Mouse (Mus musculus): ENCODE results near the gene Shank3.

Gene Shank3

DNA sequence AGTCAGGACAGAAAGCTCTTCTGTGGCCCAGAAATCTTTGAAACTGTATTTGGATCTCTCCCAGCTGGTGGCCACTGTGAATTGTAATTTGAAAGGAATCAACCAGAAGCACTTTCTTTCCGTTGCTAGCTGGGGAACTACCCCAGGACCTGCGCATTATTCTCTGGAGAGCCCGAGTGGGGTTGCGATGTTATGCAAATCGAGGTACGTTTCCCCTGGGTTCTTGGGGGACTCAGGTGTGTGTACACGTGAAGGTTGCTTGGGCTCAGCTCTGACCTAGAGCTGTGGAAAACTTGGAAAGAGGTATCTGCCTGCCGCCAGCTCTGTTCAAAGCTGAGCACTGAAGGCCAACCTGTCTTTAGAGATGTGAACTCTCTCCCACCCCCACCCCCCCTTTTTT, 21.6 kb upstream of the Shank3 start:
- DNase-seq (ENCODE audit: low spot score) = no peak

DNA sequence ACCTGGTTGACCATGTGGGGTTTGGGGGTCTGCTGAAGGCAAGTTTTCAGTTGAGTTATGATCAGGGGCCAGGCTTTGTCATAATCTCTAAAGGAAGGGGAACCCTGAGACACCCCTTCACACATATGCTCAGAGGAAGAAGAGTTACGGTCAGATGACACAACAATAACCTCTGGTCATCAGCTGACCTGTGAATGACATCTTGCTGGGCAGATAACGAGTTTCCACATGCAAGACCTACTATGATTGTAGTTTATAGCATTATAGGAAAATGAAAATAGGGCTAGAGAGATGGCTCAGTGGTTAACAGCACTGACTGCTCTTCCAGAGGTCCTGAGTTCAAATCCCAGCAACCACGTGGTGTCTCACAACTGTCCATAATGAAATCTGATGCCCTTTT, 20.8 kb upstream of the Shank3 start:
- no peak for DNase-seq (ENCODE audit: low spot score)

DNA sequence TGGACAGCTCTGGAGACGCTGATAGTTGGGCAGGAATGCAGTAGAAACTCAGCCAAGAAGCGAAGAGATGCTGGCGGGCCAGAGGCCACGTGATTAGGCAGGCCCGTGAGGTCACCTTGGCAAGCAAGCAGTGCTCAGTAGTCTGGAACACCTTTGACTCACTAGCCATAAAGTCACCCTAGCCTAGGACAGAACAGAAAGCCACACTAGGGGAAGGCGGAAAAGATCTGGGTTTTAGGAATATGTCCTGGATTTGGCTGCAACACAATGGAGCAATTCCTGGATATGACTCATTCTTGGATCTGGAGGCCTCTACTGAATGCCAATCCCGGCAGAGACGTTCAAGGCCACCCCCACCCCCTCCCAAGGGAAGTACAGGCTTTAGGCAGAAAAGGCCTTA, 18.8 kb upstream of the Shank3 start:
- no peak for DNase-seq (ENCODE audit: low spot score)

DNA sequence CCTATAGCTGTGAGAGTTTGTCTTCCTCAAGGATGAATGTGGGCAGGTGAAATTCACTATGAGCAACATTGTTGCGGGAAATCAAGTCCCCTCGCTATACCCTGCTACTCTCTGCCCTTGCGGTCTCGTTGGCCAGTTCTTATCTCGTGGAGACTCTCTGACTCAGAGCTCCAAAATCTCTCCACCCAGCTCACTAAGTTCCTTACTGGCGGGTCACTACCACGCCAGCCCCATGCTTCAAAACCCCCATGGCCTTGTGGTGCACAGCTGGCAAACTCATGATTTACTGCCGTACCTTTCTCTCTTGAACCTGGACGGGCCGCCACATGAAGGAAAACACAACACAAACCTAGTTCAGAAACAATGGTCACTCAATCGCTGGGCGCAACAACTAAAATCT, 11.2 kb upstream of the Shank3 start:
- peak; percentile 42 for DNase-seq (ENCODE audit: low spot score)

DNA sequence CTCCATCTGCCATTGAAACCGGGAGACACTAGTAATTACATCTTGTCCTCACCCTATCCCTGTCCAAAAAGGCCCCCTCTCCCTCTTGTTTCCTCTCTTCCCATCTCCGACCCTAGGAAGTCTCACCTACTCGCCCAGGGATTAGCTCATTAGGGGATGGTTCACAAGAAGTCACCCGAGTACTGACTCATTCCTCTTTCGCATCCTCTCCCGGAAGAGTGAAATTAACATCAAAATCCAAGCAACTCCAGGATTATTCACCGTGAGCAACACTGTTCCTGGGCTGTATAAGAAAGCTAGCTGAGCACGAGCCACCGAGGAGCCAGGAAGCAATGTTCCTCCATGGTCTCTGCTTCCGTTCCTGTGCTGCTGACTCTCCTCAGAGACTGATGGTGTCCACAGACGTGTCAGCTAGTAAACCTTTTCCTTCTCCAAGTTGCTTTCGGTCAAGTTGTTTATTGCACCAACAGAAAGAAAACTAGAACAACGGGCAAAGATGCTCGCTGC, 10.8 kb upstream of the Shank3 start:
- no peak for DNase-seq (ENCODE audit: low spot score)

DNA sequence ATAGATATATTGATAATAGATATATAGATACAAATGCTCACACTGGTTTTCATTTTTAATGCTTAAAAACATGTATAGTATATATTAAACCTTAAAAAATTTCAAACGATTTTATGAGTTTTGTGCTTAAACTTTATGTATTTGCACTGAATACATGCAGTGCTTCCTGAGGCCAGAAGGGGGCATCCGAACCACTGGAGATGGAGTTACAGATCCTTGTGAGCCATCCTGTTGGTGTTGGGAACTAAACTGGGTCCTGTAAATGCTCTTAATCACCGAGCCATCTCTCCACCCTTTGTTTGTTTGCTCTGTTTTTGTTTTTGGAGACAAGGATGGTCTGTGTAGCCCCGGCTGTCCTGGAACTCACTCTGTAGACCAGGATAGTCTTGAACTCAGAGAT, 4.5 kb upstream of the Shank3 start:
- DNase-seq (ENCODE audit: low spot score) = no peak

DNA sequence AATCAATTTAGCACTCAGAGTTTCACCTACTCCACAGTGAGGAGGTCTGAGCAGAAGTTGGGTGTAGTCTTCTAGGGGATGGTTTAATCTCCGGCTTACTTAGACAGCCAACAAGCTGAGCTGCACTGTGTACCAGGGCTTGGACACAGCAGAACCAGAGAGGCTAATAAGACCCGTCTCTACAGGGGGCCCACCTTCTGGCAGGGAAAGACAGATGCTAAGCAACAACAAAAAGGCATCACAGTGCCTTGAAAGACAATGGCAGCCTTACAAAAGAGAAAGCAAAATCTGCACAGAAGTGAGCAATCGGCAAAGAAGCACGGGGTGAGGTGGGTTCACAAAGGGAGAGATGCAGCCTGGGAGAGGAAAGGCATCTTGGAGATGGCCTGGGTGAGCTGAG, 3.3 kb upstream of the Shank3 start:
- no peak for DNase-seq (ENCODE audit: low spot score)

DNA sequence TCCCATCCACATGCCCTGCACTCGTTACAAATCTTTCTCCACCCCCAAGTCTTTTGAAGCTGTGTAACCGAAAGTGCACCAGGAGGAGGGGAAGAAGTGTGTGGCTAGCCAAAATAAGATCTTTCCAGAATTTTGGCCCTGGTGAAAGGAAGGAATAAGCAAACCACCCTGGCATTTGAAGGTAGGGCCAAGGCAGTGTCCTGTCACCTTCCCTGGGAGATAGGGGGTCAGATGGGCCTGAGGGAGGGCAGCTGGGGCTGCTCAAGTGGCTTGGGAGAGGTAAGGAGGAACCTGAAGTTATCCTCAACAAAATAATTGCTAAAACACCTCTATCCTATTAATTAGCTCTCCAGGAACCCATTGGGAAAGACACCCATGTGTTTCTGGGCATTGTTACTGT, 2.6 kb upstream of the Shank3 start:
- no peak for DNase-seq (ENCODE audit: low spot score)

DNA sequence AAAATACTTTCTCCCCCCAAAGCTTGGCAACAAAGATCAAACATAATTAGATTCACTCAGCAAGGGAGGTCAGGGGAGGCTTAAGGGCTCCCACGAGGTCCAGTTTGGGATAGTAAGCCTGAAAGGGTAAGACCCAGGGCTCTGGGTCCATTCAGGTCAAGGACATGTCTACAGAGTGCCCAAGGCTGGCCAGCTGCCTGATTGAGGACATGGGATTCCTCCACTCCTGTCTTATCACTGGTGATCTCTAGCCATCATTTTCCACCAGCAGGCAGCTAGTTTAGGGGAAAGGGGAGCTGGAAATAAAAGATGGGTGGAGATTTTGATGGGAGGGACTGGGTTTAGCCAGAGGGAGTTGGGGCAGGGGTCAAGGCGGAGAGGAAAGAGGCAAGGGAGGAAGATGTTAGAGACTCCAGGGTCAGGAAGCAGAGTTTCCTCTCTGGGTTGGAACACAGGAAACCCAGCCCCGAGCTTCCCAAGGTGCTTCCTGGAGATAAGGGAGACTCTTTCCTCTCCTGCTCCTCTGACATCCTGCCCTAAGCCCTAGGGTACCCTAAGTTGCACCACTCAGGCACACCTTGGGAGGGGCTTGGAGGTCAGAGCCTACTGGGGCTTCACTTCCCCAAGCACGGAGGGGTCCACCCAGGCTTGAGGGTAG, 1.9 kb upstream of the Shank3 start:
- no peak for DNase-seq (ENCODE audit: low spot score)

DNA sequence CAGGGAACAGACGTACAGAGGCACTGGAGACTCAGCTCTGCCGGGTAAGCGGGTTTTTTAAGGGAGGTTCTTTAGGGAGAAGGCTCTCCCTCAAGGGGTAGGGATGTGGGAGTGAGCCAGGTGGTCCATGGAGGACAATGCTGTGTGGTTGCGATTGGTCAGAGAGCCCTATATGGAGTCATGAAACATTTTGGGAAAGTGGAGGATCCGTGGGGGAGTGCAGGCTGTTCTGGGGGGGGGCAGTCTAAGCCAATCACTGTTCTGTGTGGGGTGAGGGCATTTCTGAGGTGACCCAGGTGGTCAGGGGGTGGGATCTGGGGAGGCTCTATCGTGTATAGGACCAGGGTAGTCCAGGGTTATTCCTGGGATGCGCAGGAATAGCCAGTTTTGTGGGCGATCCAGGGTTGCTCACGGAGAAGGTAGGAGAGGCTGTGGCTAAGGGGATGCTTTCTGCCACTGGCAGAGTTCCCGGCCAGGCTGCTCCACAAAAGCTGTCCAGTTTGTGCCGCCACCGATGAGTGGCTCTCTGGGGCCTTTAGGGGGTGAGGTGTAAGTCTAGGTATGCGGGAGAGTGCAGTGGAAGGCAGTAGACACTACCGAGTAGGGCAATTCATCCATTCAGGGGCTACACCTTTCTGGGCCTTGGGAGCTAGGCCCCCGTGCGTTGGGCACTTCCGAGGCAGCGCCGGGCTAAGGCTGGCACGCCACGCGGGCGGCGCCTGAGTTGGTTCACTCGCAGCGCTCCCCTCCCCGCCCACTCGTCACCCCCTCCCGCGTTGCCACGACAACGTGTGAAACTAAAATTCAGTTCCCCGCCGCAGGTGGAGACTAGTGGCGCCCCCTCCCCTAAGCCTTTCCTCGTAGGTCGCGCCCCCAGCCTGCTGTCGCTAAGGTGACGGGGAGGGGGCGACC, 1.1 kb upstream of the Shank3 start:
- DNase-seq (ENCODE audit: low spot score) = no peak

DNA sequence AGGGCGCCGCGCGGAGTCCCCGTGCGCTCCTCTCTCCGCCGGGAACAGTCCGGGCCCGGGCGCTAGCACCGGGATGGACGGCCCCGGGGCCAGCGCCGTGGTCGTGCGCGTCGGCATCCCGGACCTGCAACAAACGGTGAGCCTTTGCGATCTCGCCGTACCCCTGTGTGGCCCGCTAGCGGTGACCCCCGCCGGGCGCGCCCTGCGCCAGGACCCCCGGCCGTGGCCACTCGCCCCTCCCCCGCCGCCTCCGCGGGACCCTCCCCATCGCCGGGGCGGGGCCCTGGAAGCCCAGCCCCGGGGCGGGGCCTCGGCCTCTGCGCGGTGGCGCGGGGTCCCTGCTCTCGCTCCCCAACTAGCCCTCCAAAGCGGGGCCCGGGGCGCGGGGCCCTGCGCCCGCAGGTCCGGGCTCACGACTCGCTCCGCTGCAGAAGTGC, 379 bp downstream of the Shank3 start:
- DNase-seq (ENCODE audit: low spot score) = no peak

DNA sequence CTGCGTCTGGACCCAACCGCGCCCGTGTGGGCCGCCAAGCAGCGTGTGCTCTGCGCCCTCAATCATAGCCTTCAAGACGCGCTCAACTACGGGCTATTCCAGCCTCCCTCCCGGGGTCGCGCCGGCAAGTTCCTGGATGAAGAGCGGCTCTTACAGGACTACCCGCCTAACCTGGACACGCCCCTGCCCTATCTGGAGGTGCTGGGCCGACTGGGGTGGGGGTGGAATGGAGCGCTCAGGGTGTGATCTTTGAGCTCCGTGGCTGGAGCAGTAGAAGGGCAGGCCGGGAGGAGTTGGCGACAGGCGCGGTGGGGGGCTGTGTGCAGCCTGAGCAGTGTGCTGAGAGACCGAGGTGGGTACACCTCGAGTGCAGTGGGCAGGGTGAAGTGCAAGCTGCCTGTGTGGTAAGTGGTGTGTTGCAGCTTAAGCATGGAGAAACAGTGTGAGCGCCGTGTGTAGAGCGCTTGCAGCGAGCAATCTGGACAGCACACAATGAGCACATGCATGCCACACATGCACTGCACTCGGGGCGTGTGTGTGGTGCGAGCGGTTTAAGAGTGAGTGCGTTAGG, 883 bp downstream of the Shank3 start:
- DNase-seq (ENCODE audit: low spot score) = no peak

DNA sequence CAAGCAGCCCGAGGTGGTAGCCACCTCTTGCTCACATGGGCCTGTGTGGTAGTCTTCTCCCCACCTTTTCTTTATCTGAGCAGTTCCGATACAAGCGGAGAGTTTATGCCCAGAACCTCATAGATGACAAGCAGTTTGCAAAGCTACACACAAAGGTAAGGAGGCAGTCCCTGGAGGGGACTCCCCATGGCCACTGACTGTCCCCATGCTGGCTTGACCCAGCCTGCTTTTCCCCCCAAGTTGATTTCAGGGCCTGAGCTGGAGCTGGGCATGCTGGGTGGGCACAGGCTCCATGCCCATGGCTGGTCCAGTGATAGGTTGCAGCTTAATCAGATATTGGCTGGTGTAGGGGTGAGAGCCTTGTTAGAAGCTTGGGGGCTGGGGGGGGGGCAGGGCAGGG, 1.9 kb downstream of the Shank3 start:
- DNase-seq (ENCODE audit: low spot score) = no peak

DNA sequence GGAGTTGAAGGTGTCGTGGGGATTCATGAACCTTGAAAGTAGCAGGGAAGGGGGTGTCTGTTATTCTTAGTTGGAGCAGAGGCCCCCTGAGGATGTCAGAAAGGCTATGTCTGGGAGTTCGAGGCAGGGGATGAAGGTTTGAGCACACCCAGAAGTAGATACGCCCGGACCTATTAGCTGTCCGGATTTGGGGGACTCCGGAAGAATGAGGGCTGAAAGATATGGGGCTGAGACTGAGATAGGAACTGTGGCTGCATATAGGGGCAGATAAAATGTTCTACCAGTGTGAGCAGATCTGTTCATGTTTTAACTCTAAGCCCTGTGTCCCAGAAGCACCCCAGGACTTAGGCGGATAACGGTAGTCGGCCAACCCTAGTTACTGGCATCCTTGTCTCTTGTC, 5.4 kb downstream of the Shank3 start:
- DNase-seq (ENCODE audit: low spot score) = no peak

DNA sequence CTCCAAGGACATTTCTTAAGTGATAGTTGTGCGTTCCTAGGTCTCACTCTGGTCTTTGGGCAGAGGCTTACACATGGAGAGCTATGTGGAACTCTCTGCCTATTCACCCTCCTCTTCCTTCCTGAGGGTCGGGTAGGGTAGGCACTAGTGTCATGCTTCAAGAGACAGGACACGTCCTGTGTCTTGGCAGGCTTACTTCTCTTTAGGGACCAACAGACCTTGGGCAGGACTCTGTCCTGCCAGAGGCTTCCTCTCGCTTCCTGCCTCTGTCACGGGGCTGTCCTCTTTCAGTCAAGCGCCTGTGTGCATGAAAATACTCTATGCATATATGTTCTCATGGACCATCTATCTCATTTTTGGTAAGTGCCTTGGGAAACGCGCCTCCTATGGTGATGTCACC, 8.3 kb downstream of the Shank3 start:
- DNase-seq (ENCODE audit: low spot score) = no peak

DNA sequence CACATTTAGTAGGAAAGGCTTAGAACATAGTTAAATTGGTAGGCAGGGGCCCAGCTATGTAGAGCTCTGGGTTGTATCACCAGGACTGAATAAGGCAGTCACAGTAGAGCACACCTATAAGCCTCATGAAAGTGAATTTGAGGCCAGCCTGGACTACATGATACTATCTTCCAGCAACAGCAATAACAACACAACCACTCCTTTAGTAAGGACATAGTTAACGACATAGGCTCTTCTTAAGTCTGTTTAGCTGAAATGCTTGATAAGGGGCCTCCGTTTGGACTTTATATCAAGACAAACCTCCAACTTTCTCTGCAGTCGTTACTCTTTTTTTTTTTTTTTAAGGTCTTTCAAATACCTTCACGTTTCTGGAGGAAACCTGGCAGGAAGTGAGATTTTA, 13.3 kb downstream of the Shank3 start:
- no peak for DNase-seq (ENCODE audit: low spot score)

DNA sequence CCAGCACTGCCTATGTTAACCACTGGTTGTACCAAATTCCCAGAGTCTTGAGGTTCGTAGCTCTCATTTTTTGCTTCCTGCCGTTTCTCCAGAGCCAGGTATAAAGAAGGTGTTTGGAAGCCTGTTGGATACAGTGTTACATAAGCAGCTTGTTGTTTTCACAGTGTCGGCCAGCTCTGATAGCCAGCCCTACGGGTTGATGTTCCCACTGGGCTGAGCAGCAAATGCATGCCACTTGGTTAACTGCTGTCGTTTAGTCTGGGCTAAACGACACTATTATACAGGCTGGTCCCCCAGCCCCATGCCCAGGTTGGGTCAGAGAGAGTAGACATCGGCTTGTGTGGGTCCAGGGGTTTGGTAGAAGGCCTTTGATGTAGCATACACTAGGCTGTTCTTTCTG, 22.5 kb downstream of the Shank3 start:
- DNase-seq (ENCODE audit: low spot score) = no peak

DNA sequence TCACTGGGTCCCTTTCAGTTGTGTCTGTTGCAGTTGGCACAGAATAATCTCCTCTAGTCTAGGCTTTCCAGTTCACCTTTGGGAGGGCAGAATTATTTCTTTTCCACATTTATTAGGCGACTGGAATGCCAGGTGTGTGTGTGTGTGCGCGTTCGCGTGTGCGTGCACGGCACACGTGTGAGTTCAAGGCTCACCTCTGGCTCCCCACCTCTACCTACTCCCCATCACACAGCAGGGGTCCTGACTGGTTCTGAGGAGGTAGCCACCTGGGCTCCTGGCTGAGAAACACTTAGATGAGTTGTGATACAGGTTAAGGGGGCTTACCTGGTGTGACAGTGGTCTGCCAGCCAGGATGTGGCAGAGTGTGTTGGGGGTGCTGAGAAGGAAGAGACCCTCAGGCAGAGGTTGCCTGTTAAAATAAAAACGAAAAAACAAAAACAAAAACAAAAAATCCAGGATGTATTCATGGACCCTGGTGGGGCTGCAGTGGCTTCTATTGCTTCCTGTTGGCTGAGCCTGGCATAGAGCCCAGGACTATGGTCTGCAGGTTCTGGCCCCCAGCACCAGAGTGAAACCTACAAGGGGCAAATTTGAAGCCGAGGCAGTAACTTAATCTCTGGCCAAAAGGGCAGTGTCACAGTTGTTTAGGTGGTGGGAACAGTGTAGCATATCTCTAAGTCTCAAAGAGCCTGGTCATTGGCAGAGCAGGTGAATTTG, 23.3 kb downstream of the Shank3 start:
- DNase-seq (ENCODE audit: low spot score) = no peak

DNA sequence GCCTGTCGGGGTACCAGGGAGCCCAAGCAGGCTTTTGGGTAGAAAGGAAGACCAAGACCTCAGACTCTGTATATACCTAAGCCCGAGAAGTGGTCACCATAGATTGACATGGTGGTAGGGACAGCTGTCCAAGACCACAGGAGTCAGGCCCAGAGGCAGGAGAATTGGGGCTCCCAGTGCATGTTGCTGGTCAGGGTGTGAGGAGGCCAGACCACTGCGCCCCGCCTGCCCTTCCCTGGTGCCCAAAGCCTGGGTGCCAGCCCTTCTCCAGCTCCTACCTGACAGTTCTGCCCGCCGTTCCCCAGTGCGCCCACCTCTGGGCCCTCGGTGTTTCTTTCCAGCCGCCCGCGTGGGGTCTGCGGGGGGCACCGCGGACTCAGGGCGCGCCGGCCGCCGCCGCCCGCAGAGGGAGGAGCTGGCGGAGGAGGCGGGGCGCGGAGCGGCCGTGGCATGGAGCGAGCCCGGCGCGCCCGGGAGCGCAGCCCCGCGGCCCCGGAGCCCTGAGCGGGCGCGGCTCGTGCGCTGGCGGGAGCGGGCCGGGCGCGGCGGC, 23.9 kb downstream of the Shank3 start:
- DNase-seq (ENCODE audit: low spot score) = no peak

DNA sequence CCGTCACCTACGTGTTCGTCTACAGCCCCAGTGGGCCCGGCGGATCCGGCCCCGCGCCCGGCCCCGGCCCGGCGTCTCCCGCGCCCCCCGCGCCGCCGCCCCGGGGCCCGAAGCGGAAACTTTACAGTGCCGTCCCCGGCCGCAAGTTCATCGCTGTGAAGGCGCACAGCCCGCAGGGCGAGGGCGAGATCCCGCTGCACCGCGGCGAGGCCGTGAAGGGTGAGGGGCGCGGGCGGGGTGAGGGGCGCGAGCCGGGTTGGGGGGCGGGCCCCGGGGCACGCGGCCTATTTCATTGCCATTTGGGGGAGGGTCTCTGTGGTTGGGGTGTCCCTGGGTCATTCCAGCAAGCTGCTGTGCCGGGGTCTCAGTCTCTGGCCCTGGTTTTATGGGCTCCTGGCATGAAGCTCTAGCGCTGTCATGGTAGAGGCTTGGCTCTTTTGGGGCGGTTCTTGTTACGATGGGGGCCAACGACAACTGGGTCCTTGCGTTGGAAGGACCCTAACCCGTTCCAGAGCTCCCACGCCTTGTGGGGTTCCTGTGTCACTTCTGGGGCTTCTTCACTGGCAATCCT, 24.7 kb downstream of the Shank3 start:
- DNase-seq (ENCODE audit: low spot score) = no peak

DNA sequence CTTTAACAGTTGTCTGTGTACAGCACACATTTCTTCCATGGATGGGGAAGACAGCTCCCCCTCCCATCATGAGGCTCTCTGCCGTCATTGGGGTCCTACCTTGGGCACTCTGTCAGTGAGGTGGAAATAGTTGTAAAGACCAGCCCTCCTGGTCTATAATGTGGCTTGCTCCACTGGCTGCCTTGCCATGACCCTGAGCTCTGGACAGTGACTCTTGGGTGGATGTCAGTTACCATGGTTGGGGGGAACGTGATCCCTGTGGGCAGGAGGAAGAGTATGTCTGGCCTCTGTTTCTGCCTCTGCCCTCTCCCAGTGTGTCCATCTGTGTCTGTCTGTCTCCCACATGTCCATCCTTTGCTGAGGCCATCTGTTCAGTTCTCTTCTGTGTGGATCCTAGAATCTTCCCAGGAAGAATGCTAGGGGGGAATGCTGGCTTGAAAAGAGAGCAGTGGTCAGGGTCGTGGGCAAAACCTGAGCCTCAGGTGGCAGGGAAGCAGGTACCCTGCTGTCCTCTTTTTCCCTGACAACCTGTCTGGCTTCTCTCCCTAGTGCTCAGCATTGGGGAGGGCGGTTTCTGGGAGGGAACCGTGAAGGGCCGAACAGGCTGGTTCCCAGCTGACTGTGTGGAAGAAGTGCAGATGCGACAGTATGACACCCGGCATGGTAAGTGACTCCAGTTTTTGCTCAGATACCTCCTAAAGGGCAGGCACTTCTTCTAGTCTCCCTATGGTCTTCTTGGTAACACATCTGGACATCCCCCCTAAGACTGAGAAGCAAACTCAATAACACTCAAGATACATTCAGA, 25.4 kb downstream of the Shank3 start:
- DNase-seq (ENCODE audit: low spot score) = no peak

All from testis, postnatal 14 days (tissue).